Mouse (Mus musculus) small intestine, adult 2 months (tissue): ENCODE results near the gene Aplp1.

Experiments used
- CTCF ChIP-seq: fragments of 200-500 bp; IDR thresholded peaks from 2 replicates; pipeline ENCODE4 v1.5.1; 2012; ENCODE audit warnings: low read depth, mild to moderate bottlenecking, control low read depth, inconsistent platforms, low read length, moderate library complexity, mixed read lengths; ENCODE audit not compliant: insufficient replicate concordance, insufficient read length; ENCODE audit errors: extremely low read depth
- POLR2A ChIP-seq: fragments of 200-500 bp; IDR thresholded peaks from 2 replicates; pipeline ENCODE4 v1.6.1; 2012; ENCODE audit warnings: low read depth, mild to moderate bottlenecking, control low read depth, inconsistent platforms, low read length, moderate library complexity

GRCm38 (mm10) chr7:30422560-30422959 is 22.8 kb downstream of the Aplp1 start:
- TF ChIP-seq POLR2A (no peak), CTCF (no peak)
